Mouse (Mus musculus) limb, embryonic 11.5 days (tissue): ENCODE data around the gene Map4k3. TPM values are rescaled to one million over a fixed set of nuclear protein-coding genes. Genes with fewer than 3 reads are reported as not detected.

Source experiments
- ATAC-seq: fragments of 200-750 bp; cut with Nextera tagmentation; 2 replicates; pipeline ENCODE4 v1.8.0; 2017; ENCODE audit warnings: low read depth; ENCODE audit not compliant: insufficient number of reproducible peaks, low FRiP score, low TSS enrichment
- DNase-seq: peaks from one replicate; pipeline ENCODE4 v3.0.0-alpha.2; 2015; ENCODE audit warnings: low spot score
- H3K27ac ChIP-seq: fragments of 300-500 bp; sonication (generic); replicated peaks from 2 replicates; pipeline ENCODE4 v1.5.1; 2014; ENCODE audit warnings: low read depth, mild to moderate bottlenecking, low read length
- H3K27me3 ChIP-seq: fragments of 300-500 bp; sonication (generic); 2 replicates; pipeline ENCODE4 v1.6.1; 2014; ENCODE audit warnings: mild to moderate bottlenecking, low read length, mixed read lengths; ENCODE audit not compliant: control insufficient read depth, insufficient read depth
- H3K36me3 ChIP-seq: fragments of 300-500 bp; sonication (generic); 2 replicates; pipeline ENCODE4 v1.6.1; 2014; ENCODE audit warnings: mild to moderate bottlenecking, low read length, moderate library complexity, mixed read lengths; ENCODE audit not compliant: control insufficient read depth, insufficient read depth
- H3K4me1 ChIP-seq: fragments of 300-500 bp; sonication (generic); 2 replicates; pipeline ENCODE4 v1.6.1; 2014; ENCODE audit warnings: low read length, mixed read lengths; ENCODE audit not compliant: control insufficient read depth, insufficient read depth
- H3K4me2 ChIP-seq: fragments of 300-500 bp; sonication (generic); 2 replicates; pipeline ENCODE4 v1.6.1; 2014; ENCODE audit warnings: low read depth, mild to moderate bottlenecking, moderate library complexity; ENCODE audit not compliant: severe bottlenecking
- H3K4me3 ChIP-seq: fragments of 300-500 bp; sonication (generic); 2 replicates; pipeline ENCODE4 v1.5.1; 2014; ENCODE audit warnings: low read depth, low read length
- H3K9ac ChIP-seq: fragments of 300-500 bp; sonication (generic); 2 replicates; pipeline ENCODE4 v1.6.1; 2014; ENCODE audit warnings: mild to moderate bottlenecking, low read length
- H3K9me3 ChIP-seq: fragments of 300-500 bp; sonication (generic); 2 replicates; pipeline ENCODE4 v1.6.1; 2016; ENCODE audit warnings: low read length; ENCODE audit not compliant: control insufficient read depth
- WGBS: fragments of 180-500 bp; shearing (Covaris S2); extraction: QIAGEN DNeasy Blood & Tissue Kit; methylation state at CpG from one replicate; pipeline ENCODE4 v1.1.7; 2014; 5-methylcytosine and 5-hydroxymethylcytosine counted together
- polyA plus RNA-seq: library from polyadenylated mRNA; unstranded; fragments of >200 nt; fragmentation: Nextera tagmentation; extraction: Ambion mirVana; gene quantifications from 2 replicates; pipeline ENCODE4 v1.2.1, GENCODE M21; 2014

Gene Map4k3
- polyA plus RNA-seq, 1 experiment from 2014 or later, result 33.7 TPM

- no peak overlapping the region for H3K4me2 ChIP-seq
- H3K9ac ChIP-seq, result no peak overlapping the region
- no peak overlapping the region for H3K27ac ChIP-seq
- H3K4me3 ChIP-seq, result no peak overlapping the region
- H3K27me3 ChIP-seq, result no peaks in the 10 kb centered on the region
- WGBS, result 70% methylated on average over 5 of the region's 5 CpGs
- H3K36me3 ChIP-seq, result peaks cover 6% of the 10 kb centered on the region; the same call in 1 of the 2 replicates
- no peaks in the 10 kb centered on the region for H3K4me1 ChIP-seq
- H3K9me3 ChIP-seq, result no peaks in the 10 kb centered on the region
- DNase-seq (no peak), ATAC-seq (no peak)
These were observed 81.4 kb downstream of the Map4k3 start for GRCm38 (mm10) chr17:80646843-80647242.

DNA sequence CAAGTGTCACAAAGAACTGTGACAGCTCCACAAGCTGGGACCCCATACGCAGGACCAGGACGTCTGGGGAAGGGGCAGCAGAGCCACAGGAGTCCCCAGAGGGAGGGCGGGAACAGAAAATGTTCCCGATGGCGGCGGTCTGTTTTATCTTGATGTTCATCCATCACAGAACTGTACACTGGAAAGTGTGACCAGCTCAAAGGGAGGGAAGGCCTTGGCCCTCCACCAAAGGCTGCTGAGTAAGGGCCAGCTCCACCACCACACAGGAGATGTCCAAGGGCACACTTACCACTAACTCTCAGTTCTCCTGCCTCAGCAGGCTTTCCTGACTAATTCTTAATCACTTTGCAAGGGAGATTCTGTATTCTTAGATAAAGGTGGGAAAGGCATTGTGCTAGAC is 82.2 kb downstream of the Map4k3 start:
- Histone ChIP-seq H3K9ac (no peak overlapping the region), H3K4me3 (no peak overlapping the region), H3K4me2 (no peak overlapping the region), H3K9me3 (no peaks in the 10 kb centered on the region), H3K36me3 (peaks cover 6% of the 10 kb centered on the region; the same call in 1 of the 2 replicates), H3K4me1 (no peaks in the 10 kb centered on the region), H3K27me3 (no peaks in the 10 kb centered on the region), H3K27ac (no peak overlapping the region)
- ATAC-seq (no peak), DNase-seq (no peak)
- WGBS, result 86% methylated on average over 6 of the region's 6 CpGs

- Histone ChIP-seq H3K9me3 (no peaks in the 10 kb centered on the region), H3K27me3 (no peaks in the 10 kb centered on the region), H3K9ac (no peak overlapping the region), H3K27ac (no peak overlapping the region), H3K4me2 (no peak overlapping the region), H3K4me1 (no peaks in the 10 kb centered on the region), H3K36me3 (peaks cover 6% of the 10 kb centered on the region; the same call in 1 of the 2 replicates), H3K4me3 (no peak overlapping the region)
- DNase-seq, result no peak
- no peak for ATAC-seq
- WGBS, result 92% methylated on average over 8 of the region's 8 CpGs
These were observed 82.6 kb downstream of the Map4k3 start for GRCm38 (mm10) chr17:80645694-80646034.

DNA sequence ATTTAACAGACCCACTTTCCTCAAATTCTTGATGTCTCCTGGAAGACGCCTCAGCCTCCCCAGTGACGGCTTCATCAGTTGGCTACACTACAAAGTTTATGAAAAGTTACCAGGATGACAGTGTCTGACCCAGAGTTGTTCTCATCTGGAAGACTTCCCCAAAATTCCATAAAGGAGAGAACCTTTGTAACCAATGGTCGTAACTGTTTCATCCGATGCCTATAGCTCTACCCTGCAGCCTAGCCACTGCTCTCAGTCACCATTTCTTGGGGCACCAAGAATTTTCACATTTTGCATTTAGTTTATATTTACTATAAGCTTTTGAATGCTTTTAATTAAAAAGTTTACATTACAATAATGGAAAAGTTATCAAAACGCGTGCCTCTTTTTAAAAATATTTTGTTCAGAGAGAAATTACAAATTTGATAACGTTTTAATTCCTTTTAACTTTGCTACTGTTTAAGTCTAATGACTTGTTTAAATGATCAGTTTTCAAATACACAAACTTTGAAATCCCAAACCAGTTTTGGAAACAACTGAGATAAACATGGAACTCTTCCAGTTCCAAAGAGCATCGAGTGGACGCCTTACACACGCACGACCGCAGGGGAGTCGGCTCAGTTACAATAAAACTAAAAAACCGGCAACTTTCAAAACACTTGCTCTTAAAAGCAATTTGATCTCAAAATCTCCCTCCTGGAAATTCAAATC is 83.1 kb downstream of the Map4k3 start:
- no peak for ATAC-seq
- no peak for DNase-seq
- H3K27me3 ChIP-seq, result no peaks in the 10 kb centered on the region
- no peaks in the 10 kb centered on the region for H3K4me1 ChIP-seq
- no peak overlapping the region for H3K9ac ChIP-seq
- H3K36me3 ChIP-seq, result peaks cover 6% of the 10 kb centered on the region; the same call in 1 of the 2 replicates
- 94% methylated on average over 14 of the region's 14 CpGs for WGBS
- H3K27ac ChIP-seq, result no peak overlapping the region
- no peak overlapping the region for H3K4me2 ChIP-seq
- H3K4me3 ChIP-seq, result no peak overlapping the region
- no peaks in the 10 kb centered on the region for H3K9me3 ChIP-seq

DNA sequence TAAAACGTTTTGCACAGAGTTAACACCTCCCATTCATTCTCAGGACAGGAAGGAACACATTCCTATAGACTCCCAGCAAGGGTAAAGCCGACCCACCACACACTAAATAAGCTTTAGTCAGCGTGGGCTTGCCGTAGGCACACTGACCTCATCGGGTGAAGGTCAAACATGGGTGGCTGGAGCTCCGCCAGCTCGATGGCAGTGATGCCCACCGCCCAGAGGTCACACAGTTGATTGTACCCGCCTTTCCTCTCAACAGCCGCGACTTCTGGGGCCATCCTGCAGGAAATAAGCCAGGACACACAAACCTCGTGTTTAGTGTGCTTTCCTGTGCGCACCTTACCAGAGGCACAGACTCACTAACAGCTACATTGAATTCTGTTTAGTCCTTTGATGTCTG is 83.7 kb downstream of the Map4k3 start:
- Histone ChIP-seq H3K4me1 (no peaks in the 10 kb centered on the region), H3K4me2 (no peak overlapping the region), H3K36me3 (peaks cover 6% of the 10 kb centered on the region; the same call in 1 of the 2 replicates), H3K4me3 (no peak overlapping the region), H3K27ac (no peak overlapping the region), H3K9me3 (no peaks in the 10 kb centered on the region), H3K27me3 (no peaks in the 10 kb centered on the region), H3K9ac (no peak overlapping the region)
- WGBS, result 76% methylated on average over 13 of the region's 13 CpGs
- no peak for ATAC-seq
- no peak for DNase-seq

DNA sequence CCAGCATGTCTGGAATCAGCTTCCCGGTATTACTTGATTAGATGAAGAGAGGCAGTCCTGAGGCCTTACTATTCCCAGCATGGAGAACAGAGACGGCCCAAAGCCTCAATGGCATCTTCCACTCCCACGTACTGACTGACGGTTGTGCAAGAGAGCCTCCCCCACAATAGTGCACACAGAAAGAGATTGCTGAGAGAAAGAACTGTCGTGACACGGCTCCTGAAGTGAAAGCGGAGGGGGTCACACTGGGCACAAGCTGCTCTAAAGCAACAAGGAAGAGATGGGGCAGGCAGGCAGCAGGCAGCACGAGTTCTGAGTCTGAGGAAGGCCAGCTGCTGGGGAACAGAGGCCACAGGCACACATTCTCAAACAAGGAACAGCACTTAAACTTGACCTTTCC is 90.2 kb downstream of the Map4k3 start:
- H3K36me3 ChIP-seq, result no peaks in the 10 kb centered on the region; the same call in 1 of the 2 replicates
- WGBS, result 85% methylated on average over 8 of the region's 8 CpGs
- ATAC-seq, result no peak

GRCm38 (mm10) chr17:80635794-80636193 is 92.5 kb downstream of the Map4k3 start:
- DNase-seq (no peak), ATAC-seq (no peak)
- WGBS, result 89% methylated on average over 1 of the region's 1 CpGs
- no peak overlapping the region for H3K27ac ChIP-seq
- H3K4me2 ChIP-seq, result no peak overlapping the region
- H3K4me1 ChIP-seq, result no peaks in the 10 kb centered on the region
- no peaks in the 10 kb centered on the region for H3K36me3 ChIP-seq
- no peaks in the 10 kb centered on the region for H3K9me3 ChIP-seq
- H3K4me3 ChIP-seq, result no peak overlapping the region
- no peak overlapping the region for H3K9ac ChIP-seq
- no peaks in the 10 kb centered on the region for H3K27me3 ChIP-seq

More for the DNA sequence above, 90.2 kb downstream of the Map4k3 start:
- Histone ChIP-seq H3K27ac (no peak overlapping the region), H3K27me3 (no peaks in the 10 kb centered on the region), H3K4me2 (no peak overlapping the region), H3K9me3 (no peaks in the 10 kb centered on the region), H3K4me1 (no peaks in the 10 kb centered on the region), H3K9ac (no peak overlapping the region), H3K4me3 (no peak overlapping the region)
- no peak for DNase-seq

DNA sequence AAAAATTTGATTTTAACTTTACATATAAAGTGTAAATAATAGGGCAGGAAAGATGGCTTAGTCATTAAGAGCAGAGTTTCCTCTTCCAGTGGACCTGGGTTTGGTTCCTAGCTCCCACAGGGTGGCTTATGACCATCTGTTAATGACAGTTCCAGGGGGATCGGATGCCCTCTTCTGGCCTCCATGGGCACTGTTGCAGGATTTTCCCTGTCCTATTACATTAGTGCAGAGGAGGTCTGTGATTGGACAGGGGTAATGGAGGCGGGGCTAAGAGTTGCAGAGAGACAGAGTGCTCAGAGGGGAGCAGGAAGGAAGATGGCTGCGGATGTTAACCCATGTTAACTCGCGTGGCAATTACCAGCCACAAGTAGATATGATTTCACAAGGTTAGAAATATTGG is 95.4 kb downstream of the Map4k3 start:
- 90% methylated on average over 5 of the region's 5 CpGs for WGBS

GRCm38 (mm10) chr17:80632354-80632753 is 95.9 kb downstream of the Map4k3 start:
- ATAC-seq (no peak), DNase-seq (no peak)
- Histone ChIP-seq H3K36me3 (no peaks in the 10 kb centered on the region), H3K9ac (no peak overlapping the region), H3K4me2 (no peak overlapping the region), H3K9me3 (no peaks in the 10 kb centered on the region), H3K27ac (no peak overlapping the region), H3K4me1 (no peaks in the 10 kb centered on the region), H3K27me3 (no peaks in the 10 kb centered on the region), H3K4me3 (no peak overlapping the region)
- WGBS, result 94% methylated on average over 4 of the region's 4 CpGs

More for the DNA sequence above, 95.4 kb downstream of the Map4k3 start:
- DNase-seq (no peak), ATAC-seq (no peak)
- Histone ChIP-seq H3K9ac (no peak overlapping the region), H3K9me3 (no peaks in the 10 kb centered on the region), H3K36me3 (no peaks in the 10 kb centered on the region), H3K4me1 (no peaks in the 10 kb centered on the region), H3K4me3 (no peak overlapping the region), H3K27me3 (no peaks in the 10 kb centered on the region), H3K27ac (no peak overlapping the region), H3K4me2 (no peak overlapping the region)
